Comparison of ENCODE assay signal across 7 mouse cellular contexts in genomic region chr15:77810416-77811098, GRCm38 (mm10). TPM values are rescaled to one million over a fixed set of nuclear protein-coding genes. Genes with fewer than 3 reads are reported as not detected.
A peak's percentile ranks its signal among the peaks of the same experiment; 100 is the strongest.
DNase-seq lines count a peak whose midpoint lies in the region; ATAC-seq and TF ChIP-seq lines count a peak whose summit lies in the region.

No protein-coding gene starts in this region.

- no peak overlapping the region for H3K4me2 ChIP-seq in kidney, embryonic 16.5 days (replicated peaks; ENCODE audit: low read depth, low read length)
- H3K4me2 ChIP-seq in embryonic facial prominence, embryonic 12.5 days (replicated peaks), result no peak overlapping the region
- H3K4me2 ChIP-seq in hindbrain, embryonic 12.5 days (replicated peaks), result 0 out of 2 replicates have a peak overlapping the region, but pooled peaks have one; percentile 6
- H3K4me2 ChIP-seq in neural tube, embryonic 12.5 days (replicated peaks), result no peak overlapping the region
- no peak overlapping the region for H3K4me2 ChIP-seq in intestine, postnatal 0 days (replicated peaks; ENCODE audit: low read depth)

- no peak overlapping the region for H3K9ac ChIP-seq in kidney, embryonic 16.5 days (replicated peaks; ENCODE audit: low read length)
- no peak overlapping the region for H3K9ac ChIP-seq in embryonic facial prominence, embryonic 12.5 days
- H3K9ac ChIP-seq in hindbrain, embryonic 12.5 days, result 0 out of 2 replicates have a peak overlapping the region, but pooled peaks have one; percentile 9
- 0 out of 2 replicates have a peak overlapping the region, but pooled peaks have one; percentile 5 for H3K9ac ChIP-seq in neural tube, embryonic 12.5 days
- no peak overlapping the region for H3K9ac ChIP-seq in intestine, postnatal 0 days (ENCODE audit: low read depth, low read length)

- no peak overlapping the region for H3K27ac ChIP-seq in kidney, embryonic 16.5 days (ENCODE audit: low read length)
- H3K27ac ChIP-seq in embryonic facial prominence, embryonic 12.5 days, result 0 out of 2 replicates have a peak overlapping the region, but pooled peaks have one; percentile 30
- H3K27ac ChIP-seq in hindbrain, embryonic 12.5 days, result peak overlapping the region; percentile 45
- no peak overlapping the region for H3K27ac ChIP-seq in neural tube, embryonic 12.5 days
- no peak overlapping the region for H3K27ac ChIP-seq in intestine, postnatal 0 days (ENCODE audit: low read depth, low read length)

- peaks cover 57% of the 10 kb centered on the region for H3K36me3 ChIP-seq in kidney, embryonic 16.5 days (ENCODE audit: insufficient read depth, low read length)
- H3K36me3 ChIP-seq in embryonic facial prominence, embryonic 12.5 days, result peaks cover 45% of the 10 kb centered on the region
- H3K36me3 ChIP-seq in hindbrain, embryonic 12.5 days, result peaks cover 17% of the 10 kb centered on the region
- peaks cover 28% of the 10 kb centered on the region for H3K36me3 ChIP-seq in neural tube, embryonic 12.5 days
- peaks cover 67% of the 10 kb centered on the region for H3K36me3 ChIP-seq in intestine, postnatal 0 days (ENCODE audit: control insufficient read depth, insufficient read depth)

- WGBS in kidney, embryonic 16.5 days, result 63% methylated on average over 17 of the region's 17 CpGs
- 57% methylated on average over 17 of the region's 17 CpGs for WGBS in embryonic facial prominence, embryonic 12.5 days
- 51% methylated on average over 17 of the region's 17 CpGs for WGBS in hindbrain, embryonic 12.5 days
- WGBS in neural tube, embryonic 12.5 days, result 60% methylated on average over 17 of the region's 17 CpGs
- 77% methylated on average over 17 of the region's 17 CpGs for WGBS in intestine, postnatal 0 days

- no peaks in the 10 kb centered on the region for H3K27me3 ChIP-seq in kidney, embryonic 16.5 days (ENCODE audit: insufficient read depth, low read length)
- H3K27me3 ChIP-seq in embryonic facial prominence, embryonic 12.5 days, result no peaks in the 10 kb centered on the region
- no peaks in the 10 kb centered on the region for H3K27me3 ChIP-seq in hindbrain, embryonic 12.5 days
- no peaks in the 10 kb centered on the region for H3K27me3 ChIP-seq in neural tube, embryonic 12.5 days (replicated peaks)
- H3K27me3 ChIP-seq in intestine, postnatal 0 days (replicated peaks; ENCODE audit: control insufficient read depth, insufficient read depth, low read length), result no peaks in the 10 kb centered on the region

- H3K4me1 ChIP-seq in kidney, embryonic 16.5 days (ENCODE audit: insufficient read depth, low read length), result peaks cover 30% of the 10 kb centered on the region
- peaks cover 16% of the 10 kb centered on the region for H3K4me1 ChIP-seq in embryonic facial prominence, embryonic 12.5 days
- peaks cover 17% of the 10 kb centered on the region for H3K4me1 ChIP-seq in hindbrain, embryonic 12.5 days
- H3K4me1 ChIP-seq in neural tube, embryonic 12.5 days, result peaks cover 19% of the 10 kb centered on the region
- H3K4me1 ChIP-seq in intestine, postnatal 0 days (replicated peaks; ENCODE audit: control insufficient read depth, insufficient read depth, low read length), result peaks cover 12% of the 10 kb centered on the region; the same call in 1 of the 2 replicates

- H3K9me3 ChIP-seq in kidney, embryonic 16.5 days (ENCODE audit: low read length), result no peaks in the 10 kb centered on the region
- H3K9me3 ChIP-seq in embryonic facial prominence, embryonic 12.5 days, result no peaks in the 10 kb centered on the region
- H3K9me3 ChIP-seq in hindbrain, embryonic 12.5 days (replicated peaks), result no peaks in the 10 kb centered on the region
- H3K9me3 ChIP-seq in neural tube, embryonic 12.5 days, result no peaks in the 10 kb centered on the region
- no peaks in the 10 kb centered on the region for H3K9me3 ChIP-seq in intestine, postnatal 0 days (ENCODE audit: control insufficient read depth)

- peak; percentile 36; the same call in 1 of the 2 replicates for ATAC-seq in kidney, embryonic 16.5 days (ENCODE audit: low FRiP score, low TSS enrichment)
- ATAC-seq in embryonic facial prominence, embryonic 12.5 days (ENCODE audit: insufficient number of reproducible peaks, insufficient read depth, low FRiP score, low TSS enrichment), result no peak
- peak; percentile 56 for ATAC-seq in hindbrain, embryonic 12.5 days (ENCODE audit: low FRiP score)
- no peak for ATAC-seq in neural tube, embryonic 12.5 days (ENCODE audit: low FRiP score, low read depth)
- ATAC-seq in intestine, postnatal 0 days, result no peak

- no peak overlapping the region for H3K4me3 ChIP-seq in kidney, embryonic 16.5 days (ENCODE audit: low read length)
- H3K4me3 ChIP-seq in embryonic facial prominence, embryonic 12.5 days, result no peak overlapping the region
- no peak overlapping the region for H3K4me3 ChIP-seq in hindbrain, embryonic 12.5 days
- H3K4me3 ChIP-seq in neural tube, embryonic 12.5 days, result no peak overlapping the region
- no peak overlapping the region for H3K4me3 ChIP-seq in intestine, postnatal 0 days (ENCODE audit: low read depth, low read length)

- DNase-seq in kidney, postnatal 36 days, result no peak
- DNase-seq in thymus, postnatal 4 days, result no peak

- no peak for TF ChIP-seq CTCF in intestine, postnatal 0 days (IDR thresholded peaks at IDR 0.05; ENCODE audit: low read depth)

RNA-seq across cellular contexts. Expression of gene Myh9, which starts 31.4 kb away (rescaled TPM):
- 55.4 and 64.5 TPM in 2 replicates for polyA plus RNA-seq in kidney, embryonic 16.5 days (2015; fragmentation: Nextera tagmentation; extraction: Ambion mirVana)
- 37.3 and 37.9 TPM in 2 replicates for polyA plus RNA-seq in embryonic facial prominence, embryonic 12.5 days (2016; fragmentation: Nextera tagmentation; extraction: Ambion mirVana)
- polyA plus RNA-seq in hindbrain, embryonic 12.5 days (2016; fragmentation: Nextera tagmentation; extraction: Ambion mirVana), result 32.0 and 33.5 TPM in 2 replicates
- 20.9 and 21.0 TPM in 2 replicates for polyA plus RNA-seq in neural tube, embryonic 12.5 days (2016; fragmentation: Nextera tagmentation; extraction: Ambion mirVana)
- 25.7 and 27.7 TPM in 2 replicates for polyA plus RNA-seq in intestine, postnatal 0 days (2015; fragmentation: Nextera tagmentation; extraction: Ambion mirVana)

RNA-seq across cellular contexts. Expression of gene Apol8, which starts 53.8 kb away (rescaled TPM):
- polyA plus RNA-seq in kidney, embryonic 16.5 days (2015; fragmentation: Nextera tagmentation; extraction: Ambion mirVana), result 0.19 and 0.21 TPM in 2 replicates
- 0.24 and 0.83 TPM in 2 replicates for polyA plus RNA-seq in embryonic facial prominence, embryonic 12.5 days (2016; fragmentation: Nextera tagmentation; extraction: Ambion mirVana)
- polyA plus RNA-seq in hindbrain, embryonic 12.5 days (2016; fragmentation: Nextera tagmentation; extraction: Ambion mirVana), result 0.22 and 0.47 TPM in 2 replicates
- polyA plus RNA-seq in neural tube, embryonic 12.5 days (2016; fragmentation: Nextera tagmentation; extraction: Ambion mirVana), result 0.26 and 0.48 TPM in 2 replicates
- polyA plus RNA-seq in intestine, postnatal 0 days (2015; fragmentation: Nextera tagmentation; extraction: Ambion mirVana), result not detected in 2 replicates

Comparison
In these comparisons a context has a peak if more than half of its experiments do, and no peak if none do; other contexts are left out.
1. ATAC-seq: peak in kidney, embryonic 16.5 days (single experiment) and hindbrain, embryonic 12.5 days (single experiment); none in embryonic facial prominence, embryonic 12.5 days (single experiment), neural tube, embryonic 12.5 days (single experiment) and intestine, postnatal 0 days (single experiment).
2. H3K27ac ChIP-seq: peak in embryonic facial prominence, embryonic 12.5 days (single experiment) and hindbrain, embryonic 12.5 days (single experiment); none in kidney, embryonic 16.5 days (single experiment), neural tube, embryonic 12.5 days (single experiment) and intestine, postnatal 0 days (single experiment).
3. H3K9ac ChIP-seq: peak in hindbrain, embryonic 12.5 days (single experiment) and neural tube, embryonic 12.5 days (single experiment); none in kidney, embryonic 16.5 days (single experiment), embryonic facial prominence, embryonic 12.5 days (single experiment) and intestine, postnatal 0 days (single experiment).